27 mouse cellular contexts compared by ENCODE assay signal in genomic region chr17:30848804-30849203, GRCm38 (mm10). TPM values are rescaled to one million over a fixed set of nuclear protein-coding genes. Genes with fewer than 3 reads are reported as not detected.
"Had no signal": no experiment of that assay in that cellular context is flagged by ENCODE, and none has a peak within 500 bp of the region (broad histone marks: within the 10 kb centered on the region; RNA-seq: fewer than 3 reads in every experiment).

No protein-coding gene starts in this region.

- DNase-seq: gastrocnemius, adult 2 months; gastrocnemius, postnatal 10 days; gastrocnemius, postnatal 25 days; heart, adult 11 months; heart, adult 2 months; heart, postnatal 14 days; heart, postnatal 36 days; kidney, adult 18-20 months; kidney, adult 8-10 months; kidney, postnatal 10 days; kidney, postnatal 25 days; kidney, postnatal 4 days; layer of hippocampus, adult 9-11 months; layer of hippocampus, postnatal 36 days; liver; liver, embryonic 13.5 days had no signal

- H3K27ac ChIP-seq: gastrocnemius, adult 2 months; heart, adult 2 months; heart, embryonic 13.5 days; heart, embryonic 15.5 days; hindbrain, embryonic 12.5 days; hindbrain, embryonic 14.5 days; intestine, embryonic 15.5 days; limb, embryonic 10.5 days; limb, embryonic 12.5 days; liver, embryonic 13.5 days had no signal

- H3K4me3 ChIP-seq: gastrocnemius, adult 2 months; heart, adult 2 months; heart, embryonic 13.5 days; heart, embryonic 15.5 days; hindbrain, embryonic 12.5 days; intestine, embryonic 15.5 days; limb, embryonic 10.5 days; limb, embryonic 12.5 days; liver, embryonic 13.5 days had no signal

- ATAC-seq: hindbrain, embryonic 16.5 days; inflammation-experienced regulatory T-cells, adult 6 months; intestine, embryonic 15.5 days; intestine, postnatal 0 days had no signal

RNA-seq across cellular contexts. Expression of gene Glp1r, which starts 52.8 kb away (rescaled TPM):
- total RNA-seq: gastrocnemius, adult 2 months; gastrocnemius, postnatal 25 days; hematopoietic stem cell, adult 5-6 weeks had no signal
